Mouse (Mus musculus) hindbrain, embryonic 16.5 days (tissue): Measurements from ENCODE around the gene Irak2. TPM values are rescaled to one million over a fixed set of nuclear protein-coding genes. Genes with fewer than 3 reads are reported as not detected.
"Not testable (repeated sequence)": the region's sequence is repeated elsewhere in the genome, so short reads cannot be mapped to it uniquely, and the experiment has no call there.

Experiments
- ATAC-seq: fragments of 200-750 bp; cut with Nextera tagmentation; 2 replicates; pipeline ENCODE4 v1.8.0; 2017; ENCODE audit warnings: moderate TSS enrichment, moderate library complexity
- H3K27ac ChIP-seq: fragments of 300-500 bp; sonication (generic); 2 replicates; pipeline ENCODE4 v1.5.1; 2014; ENCODE audit warnings: low read depth, mild to moderate bottlenecking, control low read depth, low read length, moderate library complexity
- H3K27me3 ChIP-seq: fragments of 300-500 bp; sonication (generic); replicated peaks from 2 replicates; pipeline ENCODE4 v1.6.1; 2014; ENCODE audit warnings: low read length; ENCODE audit not compliant: control insufficient read depth, insufficient read depth
- H3K36me3 ChIP-seq: fragments of 300-500 bp; sonication (generic); 2 replicates; pipeline ENCODE4 v1.6.1; 2014; ENCODE audit warnings: mild to moderate bottlenecking, low read length, moderate library complexity, mixed read lengths; ENCODE audit not compliant: control insufficient read depth, insufficient read depth
- H3K4me1 ChIP-seq: fragments of 300-500 bp; sonication (generic); 2 replicates; pipeline ENCODE4 v1.6.1; 2014; ENCODE audit warnings: low read depth, low read length; ENCODE audit not compliant: control insufficient read depth, insufficient read depth
- H3K4me2 ChIP-seq: fragments of 300-500 bp; sonication (generic); 2 replicates; pipeline ENCODE4 v1.6.1; 2014; ENCODE audit warnings: mild to moderate bottlenecking, low read length, control low read depth, moderate library complexity
- H3K4me3 ChIP-seq: fragments of 300-500 bp; sonication (generic); 2 replicates; pipeline ENCODE4 v1.5.1; 2014; ENCODE audit warnings: mild to moderate bottlenecking, low read length, control low read depth, moderate library complexity
- H3K9ac ChIP-seq: fragments of 300-500 bp; sonication (generic); 2 replicates; pipeline ENCODE4 v1.6.1; 2014; ENCODE audit warnings: low read depth, mild to moderate bottlenecking, control low read depth, low read length, moderate library complexity
- H3K9me3 ChIP-seq: fragments of 300-500 bp; sonication (generic); 2 replicates; pipeline ENCODE4 v1.6.1; 2014; ENCODE audit warnings: mild to moderate bottlenecking, low read length, moderate library complexity; ENCODE audit not compliant: control insufficient read depth
- WGBS: fragments of 180-500 bp; shearing (Covaris S2); extraction: QIAGEN DNeasy Blood & Tissue Kit; methylation state at CpG from one replicate; pipeline ENCODE4 v1.1.7; 2014; 5-methylcytosine and 5-hydroxymethylcytosine counted together
- polyA plus RNA-seq: library from polyadenylated mRNA; unstranded; fragments of >200 nt; fragmentation: Nextera tagmentation; extraction: Ambion mirVana; gene quantifications from 2 replicates; pipeline ENCODE4 v1.2.1, GENCODE M21; 2015

Gene Irak2
- polyA plus RNA-seq, 1 experiment from 2014 or later = 2.8 TPM

DNA sequence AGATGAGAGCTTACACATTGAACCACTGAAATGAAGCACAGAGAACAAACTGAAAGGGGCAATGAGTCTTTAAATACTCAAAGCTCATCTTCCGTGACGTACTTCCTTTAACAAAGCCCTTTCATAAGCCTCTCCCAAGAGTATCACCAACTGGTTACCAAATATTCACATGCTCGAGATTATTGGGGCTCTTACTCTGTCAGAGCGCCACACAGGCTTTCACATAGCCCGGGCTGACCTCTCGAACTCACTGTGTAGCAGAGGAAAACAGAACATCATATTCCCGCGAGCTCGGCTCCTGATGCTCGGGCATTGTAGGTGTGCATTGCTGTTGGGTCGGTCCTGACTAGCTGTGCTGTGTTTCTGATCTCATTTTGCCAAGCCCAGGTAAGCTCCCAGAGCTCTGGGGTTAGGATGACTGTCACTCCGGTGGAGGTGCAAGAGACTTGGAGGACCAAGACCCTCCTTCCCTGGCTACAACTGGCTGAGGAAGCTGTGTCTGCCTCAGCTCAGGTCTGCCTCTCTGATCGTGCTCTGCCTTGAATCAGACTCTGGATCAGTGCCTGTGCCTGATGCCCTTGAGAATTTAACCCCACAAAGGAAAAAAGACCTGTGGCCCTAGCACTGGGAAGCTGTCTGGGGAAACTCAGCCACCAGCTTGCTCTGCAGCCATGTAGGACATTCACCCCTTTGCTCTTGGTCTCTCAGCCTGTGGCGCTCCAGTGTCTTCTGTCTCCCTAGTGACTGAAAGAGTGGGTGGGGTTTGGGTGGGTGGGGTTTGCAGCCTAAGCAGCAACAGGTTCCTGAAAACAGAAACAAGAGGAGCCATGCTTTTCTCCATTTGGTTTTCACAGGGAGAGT is 22.5 kb downstream of the Irak2 start:
- no peaks in the 10 kb centered on the region for H3K27me3 ChIP-seq
- no peak for ATAC-seq

DNA sequence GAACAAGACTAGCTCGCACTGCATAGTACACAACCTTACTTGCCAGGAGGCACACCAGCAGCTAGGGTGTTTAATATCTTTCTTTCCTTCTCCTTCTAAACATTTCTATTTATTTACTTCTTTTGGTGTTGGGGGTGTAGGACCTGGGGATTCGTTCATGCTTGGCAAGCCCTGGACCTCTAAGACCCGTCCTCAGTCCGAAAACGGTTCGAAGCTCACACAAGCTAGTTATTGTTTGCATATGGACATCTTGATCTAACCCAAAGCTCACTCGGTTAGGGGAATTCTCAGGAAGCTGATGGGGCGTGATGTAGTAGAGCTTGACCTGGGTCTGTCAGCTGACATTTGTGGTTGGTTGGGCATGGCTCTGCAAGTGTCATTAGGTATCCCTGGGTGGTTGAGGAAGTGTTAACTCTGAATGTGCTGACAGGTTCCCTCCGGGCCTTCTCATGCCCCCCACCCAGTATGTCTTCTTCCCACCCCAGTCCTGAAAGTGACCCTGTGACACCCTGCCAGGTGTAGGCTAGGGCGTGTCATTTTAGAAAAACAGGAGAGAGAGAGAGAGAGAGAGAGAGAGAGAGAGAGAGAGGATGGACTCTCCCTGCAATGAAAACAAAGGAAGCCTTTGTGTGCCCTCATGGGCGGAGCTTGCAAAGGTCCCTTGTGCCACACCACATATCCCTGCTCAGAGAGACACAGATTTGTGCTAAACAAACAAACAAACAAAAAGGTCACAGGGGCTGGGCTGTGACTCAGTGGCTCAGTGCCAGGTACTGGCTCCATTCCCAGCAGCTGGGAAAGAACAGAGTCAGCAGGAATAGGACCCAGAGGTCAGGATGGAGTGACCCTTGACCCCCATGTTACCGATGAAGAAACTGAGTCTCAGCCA is 23.3 kb downstream of the Irak2 start:
- no peaks in the 10 kb centered on the region for H3K4me1 ChIP-seq
- 72% methylated on average over 12 of the region's 12 CpGs for WGBS

More for the DNA sequence above, 22.5 kb downstream of the Irak2 start:
- no peaks in the 10 kb centered on the region for H3K4me1 ChIP-seq
- H3K4me3 ChIP-seq = no peak overlapping the region
- no peaks in the 10 kb centered on the region for H3K36me3 ChIP-seq
- 70% methylated on average over 14 of the region's 14 CpGs for WGBS
- no peak overlapping the region for H3K27ac ChIP-seq
- H3K9me3 ChIP-seq = no peaks in the 10 kb centered on the region
- no peak overlapping the region for H3K9ac ChIP-seq
- H3K4me2 ChIP-seq = no peak overlapping the region

DNA sequence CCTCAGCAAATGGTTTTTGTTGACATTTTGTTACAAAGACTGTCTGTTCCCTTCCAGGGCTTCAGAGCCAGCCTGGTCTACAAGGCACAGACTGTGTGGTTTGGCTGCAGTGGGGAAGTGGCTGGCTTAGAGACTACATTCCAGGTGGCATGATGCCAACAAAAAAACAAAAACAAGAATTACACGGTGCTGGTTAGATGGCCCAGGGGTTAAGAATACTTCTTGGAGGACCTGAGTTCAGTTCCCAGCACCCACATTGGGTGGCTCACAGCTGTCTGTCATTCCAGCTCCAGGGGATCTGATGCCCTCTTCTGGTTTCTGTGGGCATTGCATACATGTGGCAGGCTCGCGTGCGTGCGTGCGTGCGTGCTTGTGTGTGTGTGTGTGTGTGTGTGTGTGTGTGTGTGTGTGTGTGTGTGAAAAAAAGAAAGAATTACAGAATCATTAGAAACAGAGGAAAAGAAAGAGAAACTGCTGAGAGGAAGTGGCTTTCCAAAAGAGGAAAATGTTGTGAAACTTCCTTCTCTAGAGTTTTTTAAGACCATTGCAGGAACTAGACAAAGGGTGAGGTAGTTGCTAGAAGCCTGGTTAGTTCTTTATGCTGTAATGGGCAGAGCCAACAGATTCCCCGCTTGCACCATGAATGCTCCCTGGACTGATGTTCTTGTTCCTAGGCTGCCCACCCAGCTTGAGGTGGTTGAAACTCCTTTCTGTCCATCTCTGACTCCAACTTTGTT is 24.9 kb downstream of the Irak2 start:
- Histone ChIP-seq H3K36me3 (no peaks in the 10 kb centered on the region), H3K4me2 (no peak overlapping the region), H3K27ac (no peak overlapping the region), H3K9me3 (no peaks in the 10 kb centered on the region), H3K9ac (no peak overlapping the region), H3K4me3 (no peak overlapping the region), H3K4me1 (no peaks in the 10 kb centered on the region), H3K27me3 (no peaks in the 10 kb centered on the region)
- ATAC-seq = no peak
- WGBS = 93% methylated on average over 8 of the region's 8 CpGs

More for the DNA sequence above, 23.3 kb downstream of the Irak2 start:
- no peak overlapping the region for H3K4me3 ChIP-seq
- no peak overlapping the region for H3K27ac ChIP-seq
- H3K9me3 ChIP-seq = no peaks in the 10 kb centered on the region
- no peaks in the 10 kb centered on the region for H3K27me3 ChIP-seq
- H3K36me3 ChIP-seq = no peaks in the 10 kb centered on the region
- no peak overlapping the region for H3K9ac ChIP-seq
- no peak for ATAC-seq
- H3K4me2 ChIP-seq = no peak overlapping the region

DNA sequence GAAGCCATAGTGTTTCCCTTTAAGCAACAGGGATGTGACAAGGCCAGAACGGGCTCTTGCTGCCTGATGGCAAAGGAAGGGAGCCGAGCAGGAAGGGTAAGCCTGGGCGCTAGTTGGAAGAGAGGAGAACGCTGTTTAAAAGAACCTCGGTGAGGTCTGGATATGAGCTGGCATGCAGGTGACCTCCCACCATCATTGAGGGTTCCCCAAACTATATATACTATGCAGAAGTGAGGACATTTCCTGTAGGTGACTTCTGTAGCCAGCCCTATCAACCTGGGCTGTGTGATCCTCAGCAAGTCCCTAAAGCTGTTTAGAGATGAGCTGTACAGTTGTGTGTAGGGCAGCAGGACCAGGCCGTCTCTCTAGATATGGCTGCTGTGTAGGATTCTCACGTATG is 26.0 kb downstream of the Irak2 start:
- Histone ChIP-seq H3K4me3 (no peak overlapping the region), H3K4me1 (no peaks in the 10 kb centered on the region), H3K27ac (no peak overlapping the region), H3K9ac (no peak overlapping the region), H3K4me2 (no peak overlapping the region), H3K9me3 (no peaks in the 10 kb centered on the region), H3K36me3 (no peaks in the 10 kb centered on the region), H3K27me3 (no peaks in the 10 kb centered on the region)
- no peak for ATAC-seq
- 94% methylated on average over 7 of the region's 7 CpGs for WGBS

DNA sequence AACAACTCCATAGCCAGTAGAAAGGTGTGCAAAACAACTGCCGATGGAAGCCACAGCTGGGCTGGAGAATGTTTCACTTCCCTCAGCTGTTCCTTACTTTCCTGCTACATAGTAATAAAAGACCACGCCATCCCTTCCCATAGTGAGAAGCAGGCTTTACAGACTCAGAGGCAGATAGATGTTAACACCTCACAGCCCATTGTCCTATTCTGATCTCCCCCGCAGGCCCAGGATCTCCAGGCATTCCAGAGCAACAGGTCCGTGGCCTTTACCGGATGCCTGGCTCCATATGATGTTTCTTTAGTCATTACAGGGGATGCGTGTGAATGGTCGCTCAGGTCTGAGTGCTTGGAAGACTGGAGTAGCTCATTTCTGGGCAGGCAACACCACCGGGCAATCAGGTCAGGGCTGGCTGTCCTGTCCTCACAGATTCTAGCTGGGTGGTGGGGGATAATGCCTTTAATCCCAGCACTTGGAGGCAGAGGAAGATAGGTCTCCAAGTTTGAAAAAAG is 29.4 kb downstream of the Irak2 start:
- no peaks in the 10 kb centered on the region for H3K27me3 ChIP-seq
- no peaks in the 10 kb centered on the region for H3K9me3 ChIP-seq
- no peak overlapping the region for H3K9ac ChIP-seq
- WGBS = 72% methylated on average over 8 of the region's 8 CpGs
- H3K4me1 ChIP-seq = no peaks in the 10 kb centered on the region
- H3K27ac ChIP-seq = no peak overlapping the region
- no peaks in the 10 kb centered on the region for H3K36me3 ChIP-seq
- ATAC-seq = no peak
- no peak overlapping the region for H3K4me3 ChIP-seq
- no peak overlapping the region for H3K4me2 ChIP-seq

DNA sequence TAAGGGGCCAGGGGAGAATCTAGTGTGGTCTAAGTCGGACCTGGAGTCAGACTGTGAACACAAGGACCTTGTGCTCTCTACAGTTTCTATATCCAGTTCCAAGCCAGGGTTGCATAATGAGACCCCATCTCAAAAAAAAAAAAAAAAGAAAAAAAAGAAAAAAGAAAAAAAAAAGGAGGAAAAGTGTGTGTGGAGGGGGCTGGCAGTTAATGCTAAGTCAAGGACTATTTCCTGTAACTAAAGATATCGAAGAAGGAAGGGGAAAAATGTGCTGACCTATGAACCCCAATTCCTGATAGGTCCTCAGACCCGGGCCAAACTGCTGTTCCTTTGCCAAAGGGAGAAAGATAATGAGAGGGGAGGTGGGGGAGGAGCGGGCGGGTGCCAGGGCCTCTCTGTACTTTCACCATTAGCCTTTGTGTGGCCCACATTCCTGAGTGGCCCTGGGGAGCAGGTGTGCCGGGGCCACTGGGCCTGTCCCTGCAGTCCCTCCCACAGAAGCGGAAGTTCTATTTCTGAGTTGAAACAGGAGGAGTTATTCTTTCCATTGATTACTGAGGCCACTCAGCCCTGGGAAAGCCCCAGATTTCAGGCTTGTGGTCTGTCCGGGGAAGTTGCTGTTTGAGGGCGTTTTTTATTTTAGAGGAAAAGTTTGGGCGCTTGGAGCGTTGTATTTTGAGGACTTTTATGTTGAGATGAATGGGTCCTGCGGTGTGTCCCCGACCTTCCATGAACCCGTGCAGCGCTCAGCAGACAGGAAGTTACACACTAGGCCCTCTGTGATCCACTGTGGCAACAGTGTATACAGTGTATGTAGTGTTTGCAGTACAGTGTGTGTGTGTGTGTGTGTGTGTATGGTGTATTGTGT is 30.3 kb downstream of the Irak2 start:
- Histone ChIP-seq H3K27ac (no peak overlapping the region), H3K4me2 (no peak overlapping the region), H3K9me3 (no peaks in the 10 kb centered on the region), H3K27me3 (no peaks in the 10 kb centered on the region), H3K4me3 (no peak overlapping the region), H3K9ac (no peak overlapping the region), H3K36me3 (no peaks in the 10 kb centered on the region), H3K4me1 (no peaks in the 10 kb centered on the region)
- WGBS = 47% methylated on average over 15 of the region's 15 CpGs
- ATAC-seq = no peak

DNA sequence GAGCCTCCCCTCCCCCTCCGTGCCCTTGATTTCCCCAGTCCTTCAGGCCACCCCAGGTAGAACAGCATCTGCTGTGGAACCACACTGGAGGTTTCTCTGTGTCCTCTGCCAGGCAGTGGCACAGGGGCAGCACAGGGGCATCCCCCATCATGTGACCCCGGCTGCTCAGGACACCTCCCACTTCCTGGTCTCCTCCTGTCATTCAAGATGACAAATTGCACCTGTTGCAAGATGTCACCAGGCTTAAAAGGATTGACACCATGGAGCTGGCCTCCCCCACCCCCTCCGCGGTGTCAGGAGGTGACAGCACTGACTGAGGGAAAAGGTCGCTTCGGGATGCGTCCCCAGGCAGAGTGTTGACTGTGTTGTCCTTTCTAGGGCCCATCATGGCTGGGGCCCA is 31.6 kb downstream of the Irak2 start:
- Histone ChIP-seq H3K27me3 (no peaks in the 10 kb centered on the region), H3K27ac (no peak overlapping the region), H3K4me1 (no peaks in the 10 kb centered on the region), H3K9ac (no peak overlapping the region), H3K4me2 (no peak overlapping the region), H3K36me3 (no peaks in the 10 kb centered on the region), H3K9me3 (no peaks in the 10 kb centered on the region), H3K4me3 (no peak overlapping the region)
- ATAC-seq = no peak
- 70% methylated on average over 7 of the region's 7 CpGs for WGBS

DNA sequence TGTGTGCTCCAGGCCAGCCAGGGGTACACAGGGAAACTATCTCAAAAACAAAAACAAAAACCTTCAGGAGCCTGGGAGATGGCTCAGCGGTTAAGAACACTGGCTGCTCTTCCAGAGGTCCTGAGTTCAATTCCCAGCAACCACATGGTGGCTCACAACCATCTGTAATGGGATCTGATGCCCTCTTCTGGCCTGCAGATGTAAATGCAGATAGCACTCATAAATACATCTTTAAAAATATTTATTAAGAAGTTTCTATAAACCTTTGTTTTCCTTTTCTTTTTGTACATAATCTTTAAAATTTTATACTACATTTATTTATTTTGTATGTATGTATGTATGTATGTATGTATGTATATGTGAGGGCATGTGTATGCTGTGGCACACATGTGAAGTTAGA is 33.8 kb downstream of the Irak2 start:
- H3K27ac ChIP-seq, H3K4me1 ChIP-seq, ATAC-seq, H3K36me3 ChIP-seq, H3K9me3 ChIP-seq, H3K9ac ChIP-seq, H3K27me3 ChIP-seq, H3K4me3 ChIP-seq, H3K4me2 ChIP-seq: not testable (repeated sequence)
- WGBS = 83% methylated on average over 1 of the region's 1 CpGs
